Mouse (Mus musculus) midbrain, embryonic 10.5 days (tissue): ENCODE data around the gene Mertk. TPM values are rescaled to one million over a fixed set of nuclear protein-coding genes. Genes with fewer than 3 reads are reported as not detected.

Experiments
- DNase-seq: peaks from one replicate; pipeline ENCODE4 v3.0.0-alpha.2; 2017; ENCODE audit warnings: low spot score
- H3K27ac ChIP-seq: fragments of 300-500 bp; sonication (generic); replicated peaks from 2 replicates; pipeline ENCODE4 v1.5.1; 2016; ENCODE audit warnings: mild to moderate bottlenecking
- H3K27me3 ChIP-seq: fragments of 300-500 bp; sonication (generic); 2 replicates; pipeline ENCODE4 v1.6.1; 2016; ENCODE audit warnings: low read depth, mild to moderate bottlenecking; ENCODE audit not compliant: poor library complexity, severe bottlenecking
- H3K36me3 ChIP-seq: fragments of 300-500 bp; sonication (generic); 2 replicates; pipeline ENCODE4 v1.6.1; 2016; ENCODE audit warnings: mild to moderate bottlenecking, moderate library complexity
- H3K4me1 ChIP-seq: fragments of 300-500 bp; sonication (generic); 2 replicates; pipeline ENCODE4 v1.6.1; 2016
- H3K4me3 ChIP-seq: fragments of 300-500 bp; sonication (generic); 2 replicates; pipeline ENCODE4 v1.5.1; 2016; ENCODE audit warnings: mild to moderate bottlenecking, moderate library complexity
- H3K9me3 ChIP-seq: fragments of 300-500 bp; sonication (generic); replicated peaks from 2 replicates; pipeline ENCODE4 v1.6.1; 2016; ENCODE audit warnings: mild to moderate bottlenecking
- WGBS: fragments of 180-500 bp; shearing (Covaris S2); methylation state at CpG from one replicate; pipeline ENCODE4 v1.1.7; 2016; 5-methylcytosine and 5-hydroxymethylcytosine counted together
- polyA plus RNA-seq: library from polyadenylated mRNA; unstranded; fragments of >200 nt; fragmentation: Nextera tagmentation; extraction: Ambion mirVana; gene quantifications from 2 replicates; pipeline ENCODE4 v1.2.1, GENCODE M21; 2016

Mertk gene
- polyA plus RNA-seq, 1 experiment from 2014 or later, result 3.1 TPM

DNA sequence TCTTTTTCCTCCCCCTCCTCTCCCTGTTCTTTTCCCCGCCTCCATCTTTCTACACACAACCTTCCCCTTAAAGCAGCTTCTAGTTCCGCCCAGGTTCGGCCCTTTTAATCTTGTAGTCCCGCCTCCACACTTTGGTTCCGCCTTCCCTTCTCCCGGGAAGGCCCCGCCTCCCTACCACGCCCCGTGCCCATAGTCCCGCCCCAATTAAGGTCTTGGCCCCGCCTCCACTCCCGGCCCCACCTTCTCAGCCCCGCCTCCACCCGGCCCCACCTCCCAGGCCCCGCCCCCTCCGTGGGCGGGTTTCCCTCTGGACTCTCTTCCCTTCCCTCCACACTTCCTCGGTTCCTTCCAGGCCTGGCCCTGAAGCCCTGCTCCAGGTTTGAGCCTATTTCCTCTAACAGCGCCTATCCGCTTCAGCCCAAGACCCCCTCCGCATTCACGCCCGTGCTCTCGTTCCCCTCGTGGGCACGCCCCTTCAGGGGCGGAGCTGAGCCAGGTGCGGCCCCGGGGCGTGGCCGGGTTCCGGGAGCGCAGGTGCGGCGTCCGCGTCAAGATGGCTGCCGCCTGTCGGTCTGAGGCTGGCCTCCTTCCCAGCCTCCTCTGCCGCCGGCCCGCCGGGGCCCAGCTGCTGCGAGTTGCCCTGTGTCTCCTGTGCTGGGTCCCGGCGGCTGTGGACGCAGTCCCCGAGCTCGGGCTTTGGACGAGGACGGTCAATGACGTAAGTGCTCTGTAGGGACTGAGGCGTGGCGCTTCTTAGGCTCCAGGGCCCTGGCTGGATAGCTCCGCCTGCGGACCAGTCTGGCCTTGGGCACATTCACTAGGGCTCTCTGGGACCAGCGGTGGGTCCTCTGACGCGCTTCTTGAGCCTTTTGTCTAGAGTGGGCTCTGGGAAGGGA is 119.3 kb downstream of the Mertk start, which contains the start of gene Tmem87b:
Gene Tmem87b (plus strand): TSS at position 333 of the 896 bp plus-strand sequence.
- WGBS, result under 1% methylated on average over 59 of the region's 59 CpGs
- H3K9me3 ChIP-seq, result no peaks in the 10 kb centered on the region
- H3K4me1 ChIP-seq, result peaks cover 25% of the 10 kb centered on the region
- H3K36me3 ChIP-seq, result no peaks in the 10 kb centered on the region
- peak within 1 kb of the TSS; percentile 93 for H3K27ac ChIP-seq
- H3K4me3 ChIP-seq, result peak within 1 kb of the TSS; percentile 74
- H3K27me3 ChIP-seq, result no peaks in the 10 kb centered on the region
- peak; percentile 98 for DNase-seq

DNA sequence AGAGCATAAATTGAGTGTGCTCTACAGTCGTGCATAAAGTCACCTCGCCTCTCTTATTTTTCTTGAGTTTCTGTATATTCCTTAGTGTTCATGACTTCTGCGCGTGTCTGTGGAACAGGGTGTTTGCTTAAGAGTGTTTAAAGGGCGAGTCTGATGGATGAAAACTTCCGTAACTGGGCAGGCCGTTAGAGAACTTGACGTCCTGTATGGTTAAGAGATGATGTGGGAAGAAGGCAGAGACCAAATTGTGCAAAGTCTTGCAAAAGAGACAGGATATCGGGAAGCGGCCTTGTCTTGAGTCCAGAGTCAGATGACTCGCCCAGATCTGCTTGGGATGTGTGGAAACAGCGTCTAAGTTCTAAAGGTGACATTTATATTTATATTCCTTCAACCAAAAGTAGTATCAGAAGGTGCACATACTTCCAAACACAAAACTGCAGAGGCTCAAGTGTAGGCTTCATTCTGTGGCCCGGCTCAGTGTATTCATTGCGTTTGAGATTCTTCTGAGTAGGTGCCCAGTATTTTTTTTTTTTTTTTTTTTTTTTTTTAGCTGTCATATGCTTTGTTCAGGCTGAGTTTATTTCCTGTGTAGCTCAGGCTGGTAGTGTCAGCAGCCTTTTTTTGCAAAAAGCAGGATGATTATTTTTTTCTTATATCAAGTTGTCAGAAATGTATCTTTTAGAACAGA is 120.3 kb downstream of the Mertk start:
- 29% methylated on average over 14 of the region's 14 CpGs for WGBS
- H3K27me3 ChIP-seq, result no peaks in the 10 kb centered on the region
- no peaks in the 10 kb centered on the region for H3K9me3 ChIP-seq
- H3K36me3 ChIP-seq, result peaks cover 8% of the 10 kb centered on the region
- H3K4me3 ChIP-seq, result peak overlapping the region; percentile 74
- peak; percentile 21 for DNase-seq
- H3K4me1 ChIP-seq, result peaks cover 25% of the 10 kb centered on the region
- peak overlapping the region; percentile 93 for H3K27ac ChIP-seq

- Histone ChIP-seq H3K36me3 (peaks cover 20% of the 10 kb centered on the region), H3K9me3 (no peaks in the 10 kb centered on the region), H3K27ac (no peak overlapping the region), H3K4me1 (peaks cover 21% of the 10 kb centered on the region), H3K4me3 (no peak overlapping the region), H3K27me3 (no peaks in the 10 kb centered on the region)
- no peak for DNase-seq
- 83% methylated on average over 2 of the region's 2 CpGs for WGBS
These were observed 121.9 kb downstream of the Mertk start for GRCm38 (mm10) chr2:128820631-128821030.

DNA sequence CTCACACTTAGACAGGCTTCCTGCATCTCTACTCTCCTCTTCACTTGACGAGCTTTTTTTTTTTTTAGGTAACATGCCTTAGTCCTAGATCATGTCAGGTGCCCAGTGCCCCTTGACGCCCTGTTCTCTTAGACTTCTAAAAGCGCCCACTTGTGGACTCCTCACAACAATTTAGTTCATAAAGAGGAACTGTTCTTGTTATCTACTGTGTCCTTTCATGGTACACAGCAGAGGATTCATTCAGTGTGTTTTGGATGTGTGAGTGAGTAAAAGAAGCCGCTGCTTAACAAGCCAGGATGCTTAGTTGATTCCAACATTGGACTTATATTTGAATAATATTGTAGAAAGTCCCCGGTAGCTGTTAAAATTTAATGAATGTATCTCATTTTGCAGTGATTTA is 125.1 kb downstream of the Mertk start:
- no peak overlapping the region for H3K27ac ChIP-seq
- peaks cover 46% of the 10 kb centered on the region for H3K36me3 ChIP-seq
- DNase-seq, result no peak
- peaks cover 10% of the 10 kb centered on the region for H3K4me1 ChIP-seq
- H3K27me3 ChIP-seq, result no peaks in the 10 kb centered on the region
- no peaks in the 10 kb centered on the region for H3K9me3 ChIP-seq
- no peak overlapping the region for H3K4me3 ChIP-seq
- WGBS, result 90% methylated on average over 5 of the region's 5 CpGs

DNA sequence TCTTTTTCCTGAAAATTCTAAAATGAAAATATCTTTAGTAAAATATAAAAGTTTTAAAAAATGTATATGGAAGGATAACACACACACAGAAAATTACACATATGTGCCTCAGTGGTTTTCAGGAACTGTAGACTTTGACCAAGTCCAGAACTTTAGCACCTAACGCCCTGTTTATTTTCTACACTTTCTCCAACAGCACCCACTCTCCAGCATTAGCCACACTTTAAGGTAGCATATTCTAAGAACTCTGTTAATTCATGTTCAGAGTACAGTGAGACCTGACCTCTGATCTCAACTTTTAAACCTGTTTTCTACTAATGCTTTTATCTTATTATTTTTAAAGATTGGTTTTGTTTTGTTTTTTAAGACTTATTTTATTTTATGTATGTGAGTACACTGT is 129.0 kb downstream of the Mertk start:
- H3K27ac ChIP-seq, result no peak overlapping the region
- H3K36me3 ChIP-seq, result peaks cover 82% of the 10 kb centered on the region
- no peaks in the 10 kb centered on the region for H3K4me1 ChIP-seq
- no peaks in the 10 kb centered on the region for H3K27me3 ChIP-seq
- no peaks in the 10 kb centered on the region for H3K9me3 ChIP-seq
- DNase-seq, result no peak
- no peak overlapping the region for H3K4me3 ChIP-seq
- WGBS, result 95% methylated on average over 1 of the region's 1 CpGs

- Histone ChIP-seq H3K36me3 (peaks cover 95% of the 10 kb centered on the region), H3K4me1 (no peaks in the 10 kb centered on the region), H3K9me3 (no peaks in the 10 kb centered on the region), H3K27me3 (no peaks in the 10 kb centered on the region), H3K4me3 (no peak overlapping the region), H3K27ac (no peak overlapping the region)
- WGBS, result 89% methylated on average over 3 of the region's 3 CpGs
- DNase-seq, result no peak
These were observed 133.9 kb downstream of the Mertk start for GRCm38 (mm10) chr2:128832611-128833010.

DNA sequence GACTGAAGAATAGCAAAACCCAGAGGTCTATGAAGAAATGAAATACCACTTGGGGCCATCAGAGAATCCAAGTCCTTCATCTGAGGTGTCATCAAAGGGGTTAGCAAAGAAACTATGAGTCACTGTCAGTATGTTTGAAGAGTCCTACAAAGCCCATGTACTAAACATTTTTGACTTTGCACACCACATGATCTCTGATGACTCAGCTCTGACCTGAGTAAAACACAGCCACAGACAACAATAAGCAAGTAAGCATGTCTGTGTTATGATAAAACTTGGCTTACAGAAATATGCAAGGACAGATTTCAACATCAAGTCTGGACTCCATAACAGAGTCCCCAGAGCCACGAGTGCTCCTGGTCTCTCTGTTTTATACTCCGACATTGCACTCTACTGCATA is 134.3 kb downstream of the Mertk start:
- no peaks in the 10 kb centered on the region for H3K9me3 ChIP-seq
- H3K4me1 ChIP-seq, result no peaks in the 10 kb centered on the region
- H3K36me3 ChIP-seq, result peaks cover 95% of the 10 kb centered on the region
- no peaks in the 10 kb centered on the region for H3K27me3 ChIP-seq
- DNase-seq, result no peak
- no peak overlapping the region for H3K4me3 ChIP-seq
- H3K27ac ChIP-seq, result no peak overlapping the region
- 95% methylated on average over 2 of the region's 2 CpGs for WGBS

- WGBS, result 97% methylated on average over 2 of the region's 2 CpGs
- Histone ChIP-seq H3K36me3 (peaks cover 95% of the 10 kb centered on the region), H3K27me3 (no peaks in the 10 kb centered on the region), H3K27ac (no peak overlapping the region), H3K9me3 (no peaks in the 10 kb centered on the region), H3K4me3 (no peak overlapping the region), H3K4me1 (no peaks in the 10 kb centered on the region)
- DNase-seq, result no peak
These were observed 134.7 kb downstream of the Mertk start for GRCm38 (mm10) chr2:128833435-128833834.

GRCm38 (mm10) chr2:128837531-128837930 is 138.8 kb downstream of the Mertk start:
- Histone ChIP-seq H3K9me3 (no peaks in the 10 kb centered on the region), H3K27ac (no peak overlapping the region), H3K4me1 (no peaks in the 10 kb centered on the region), H3K36me3 (peaks cover 91% of the 10 kb centered on the region), H3K4me3 (no peak overlapping the region), H3K27me3 (no peaks in the 10 kb centered on the region)
- no peak for DNase-seq
- WGBS, result 94% methylated on average over 8 of the region's 8 CpGs

DNA sequence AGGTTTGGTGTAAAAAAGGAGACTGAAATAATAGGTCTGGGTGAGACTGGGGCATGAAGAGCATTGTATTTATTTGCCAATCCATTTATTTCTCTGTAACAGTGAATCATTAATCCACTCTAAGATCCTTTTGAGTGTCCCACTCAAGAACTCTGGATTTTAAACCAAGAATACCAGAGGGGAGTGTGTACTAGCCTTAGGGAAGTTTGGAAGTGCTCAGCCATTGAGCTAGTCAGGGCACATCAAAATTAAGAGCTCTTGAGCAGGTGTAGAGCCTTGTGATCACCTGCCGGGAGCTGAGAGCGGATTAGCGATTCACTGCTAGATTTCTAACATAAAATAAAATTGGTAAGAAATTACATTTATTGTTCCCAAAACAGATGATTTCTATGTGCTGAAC is 139.9 kb downstream of the Mertk start:
- DNase-seq, result no peak
- WGBS, result 96% methylated on average over 3 of the region's 3 CpGs

DNA sequence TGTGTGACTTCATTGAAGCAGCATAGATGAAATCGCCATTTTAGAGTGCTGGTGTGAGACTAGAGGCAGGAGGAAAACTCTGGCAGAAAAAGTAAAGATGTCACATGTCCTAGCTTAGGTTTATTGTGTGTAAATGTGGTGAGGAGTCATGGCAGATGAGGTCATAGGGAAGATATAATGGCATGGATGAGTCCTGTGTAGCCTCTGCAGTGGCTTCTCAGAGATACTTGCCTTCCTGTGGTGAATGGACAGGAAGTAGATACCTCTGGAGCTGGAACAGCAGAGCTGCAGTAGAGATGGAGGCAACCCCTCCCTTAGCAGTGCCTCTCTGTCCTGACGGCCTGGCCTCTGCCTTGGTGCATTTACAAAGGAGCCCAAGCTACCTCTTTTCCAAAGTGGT is 140.7 kb downstream of the Mertk start:
- DNase-seq, result no peak
- peaks cover 89% of the 10 kb centered on the region for H3K36me3 ChIP-seq
- 84% methylated on average over 2 of the region's 2 CpGs for WGBS

More for the DNA sequence above, 139.9 kb downstream of the Mertk start:
- no peak overlapping the region for H3K27ac ChIP-seq
- peaks cover 91% of the 10 kb centered on the region for H3K36me3 ChIP-seq
- no peaks in the 10 kb centered on the region for H3K4me1 ChIP-seq
- no peaks in the 10 kb centered on the region for H3K27me3 ChIP-seq
- H3K9me3 ChIP-seq, result no peaks in the 10 kb centered on the region
- no peak overlapping the region for H3K4me3 ChIP-seq

DNA sequence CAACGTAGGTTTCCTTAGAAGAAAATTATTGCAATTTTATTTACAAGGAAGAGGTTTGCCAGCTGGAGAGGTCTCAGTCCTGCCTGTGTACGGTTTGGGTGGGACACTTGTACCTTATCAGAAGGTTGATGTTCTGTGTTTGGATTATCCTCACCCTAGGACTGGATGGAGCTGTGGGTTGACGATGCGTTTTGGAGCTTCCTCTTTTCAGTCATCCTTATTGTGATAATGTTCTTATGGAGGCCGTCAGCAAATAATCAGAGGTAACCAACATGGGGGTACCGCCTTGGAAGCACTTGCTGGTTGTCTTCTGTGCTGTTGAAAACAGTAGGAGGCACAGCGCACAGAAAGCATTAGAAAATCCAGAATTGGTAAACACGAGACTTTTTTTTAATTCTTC is 143.7 kb downstream of the Mertk start:
- Histone ChIP-seq H3K4me1 (no peaks in the 10 kb centered on the region), H3K4me3 (no peak overlapping the region), H3K9me3 (no peaks in the 10 kb centered on the region), H3K36me3 (peaks cover 89% of the 10 kb centered on the region), H3K27me3 (no peaks in the 10 kb centered on the region), H3K27ac (no peak overlapping the region)
- no peak for DNase-seq
- WGBS, result 91% methylated on average over 8 of the region's 8 CpGs

More for the DNA sequence above, 140.7 kb downstream of the Mertk start:
- Histone ChIP-seq H3K4me1 (no peaks in the 10 kb centered on the region), H3K9me3 (no peaks in the 10 kb centered on the region), H3K27ac (no peak overlapping the region), H3K27me3 (no peaks in the 10 kb centered on the region), H3K4me3 (no peak overlapping the region)

GRCm38 (mm10) chr2:128850036-128850435 is 151.3 kb downstream of the Mertk start:
- no peak for DNase-seq
- Histone ChIP-seq H3K4me1 (no peaks in the 10 kb centered on the region), H3K27ac (no peak overlapping the region), H3K4me3 (no peak overlapping the region), H3K27me3 (no peaks in the 10 kb centered on the region), H3K36me3 (peaks cover 77% of the 10 kb centered on the region), H3K9me3 (no peaks in the 10 kb centered on the region)
- WGBS, result 95% methylated on average over 2 of the region's 2 CpGs
